Mouse (Mus musculus): ENCODE measurements around the gene Bmpr2.

DNA sequence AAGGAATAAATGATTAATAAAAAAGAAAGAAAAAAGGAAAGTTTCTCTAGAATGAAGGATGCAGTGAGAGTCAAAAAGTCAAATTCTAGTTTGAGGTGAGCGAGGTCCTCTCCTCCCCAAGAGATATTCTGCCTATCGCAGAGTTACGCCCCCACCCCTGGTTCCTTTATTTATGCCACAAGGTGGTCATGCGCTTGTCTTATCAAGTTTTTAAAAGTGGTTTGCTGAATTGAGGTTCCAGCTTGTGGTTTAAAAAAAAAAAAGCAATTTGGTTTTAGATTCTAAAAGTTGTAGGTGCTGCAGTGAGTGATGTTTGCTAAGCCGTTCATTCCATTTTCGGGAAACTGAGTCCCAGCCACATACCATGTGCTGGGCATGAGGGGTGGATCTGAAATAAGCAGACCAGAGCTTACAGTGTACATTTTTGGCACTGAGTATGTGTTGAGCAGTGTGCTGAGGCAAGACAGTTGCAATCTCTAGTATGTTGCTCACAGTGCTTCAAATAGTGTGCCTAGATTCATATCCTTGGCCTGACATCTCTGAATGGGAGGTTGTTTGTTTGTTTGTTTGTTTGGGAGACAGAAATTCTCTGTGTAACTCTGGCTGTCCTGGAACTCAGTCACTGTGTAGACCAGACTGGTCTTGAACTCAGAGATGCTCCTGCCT is 141.6 kb downstream of the Bmpr2 start:
- TF ChIP-seq CTCF (IDR thresholded peaks at IDR 0.05) (no peak), EP300 (IDR thresholded peaks at IDR 0.05) (no peak)
